Mouse (Mus musculus) stomach, embryonic 14.5 days (tissue): Measurements from ENCODE around the gene Gm16368. TPM values are rescaled to one million over a fixed set of nuclear protein-coding genes. Genes with fewer than 3 reads are reported as not detected.
"Not testable (repeated sequence)": the region's sequence is repeated elsewhere in the genome, so short reads cannot be mapped to it uniquely, and the experiment has no call there.

Source experiments
- ATAC-seq: fragments of 200-750 bp; cut with Nextera tagmentation; 2 replicates; pipeline ENCODE4 v1.8.0; 2017; ENCODE audit warnings: low read depth, moderate TSS enrichment; ENCODE audit not compliant: insufficient number of reproducible peaks, insufficient read depth, low FRiP score
- H3K27ac ChIP-seq: fragments of 300-500 bp; sonication (generic); 2 replicates; pipeline ENCODE4 v1.5.1; 2014; ENCODE audit warnings: mild to moderate bottlenecking, low read length, moderate library complexity, mixed read lengths
- H3K27me3 ChIP-seq: fragments of 300-500 bp; sonication (generic); 2 replicates; pipeline ENCODE4 v1.6.1; 2014; ENCODE audit warnings: low read length, control low read depth, mixed read lengths; ENCODE audit not compliant: control insufficient read depth, insufficient read depth
- H3K36me3 ChIP-seq: fragments of 300-500 bp; sonication (generic); 2 replicates; pipeline ENCODE4 v1.6.1; 2014; ENCODE audit warnings: mild to moderate bottlenecking, control low read depth, low read length, moderate library complexity, mixed read lengths; ENCODE audit not compliant: control insufficient read depth, insufficient read depth
- H3K4me1 ChIP-seq: fragments of 300-500 bp; sonication (generic); 2 replicates; pipeline ENCODE4 v1.6.1; 2014; ENCODE audit warnings: low read length, control low read depth, mixed read lengths; ENCODE audit not compliant: control insufficient read depth, insufficient read depth
- H3K4me2 ChIP-seq: fragments of 300-500 bp; sonication (generic); replicated peaks from 2 replicates; pipeline ENCODE4 v1.6.1; 2014; ENCODE audit warnings: low read depth, low read length, control low read depth
- H3K4me3 ChIP-seq: fragments of 300-500 bp; sonication (generic); 2 replicates; pipeline ENCODE4 v1.5.1; 2014; ENCODE audit warnings: low read depth, low read length, control low read depth
- H3K9ac ChIP-seq: fragments of 300-500 bp; sonication (generic); replicated peaks from 2 replicates; pipeline ENCODE4 v1.6.1; 2014; ENCODE audit warnings: low read depth, mild to moderate bottlenecking, control low read depth, low read length, moderate library complexity, mixed read lengths
- H3K9me3 ChIP-seq: fragments of 300-500 bp; sonication (generic); 2 replicates; pipeline ENCODE4 v1.6.1; 2016; ENCODE audit warnings: low read depth, low read length, control low read depth; ENCODE audit not compliant: control insufficient read depth
- WGBS: fragments of 180-500 bp; shearing (Covaris S2); extraction: QIAGEN DNeasy Blood & Tissue Kit; methylation state at CpG from one replicate; pipeline ENCODE4 v1.1.7; 2014; 5-methylcytosine and 5-hydroxymethylcytosine counted together
- polyA plus RNA-seq: library from polyadenylated mRNA; unstranded; fragments of >200 nt; fragmentation: Nextera tagmentation; extraction: Ambion mirVana; gene quantifications from 2 replicates; pipeline ENCODE4 v1.2.1, GENCODE M21; 2014

Gm16368 gene
- not detected in 2 replicates for polyA plus RNA-seq

DNA sequence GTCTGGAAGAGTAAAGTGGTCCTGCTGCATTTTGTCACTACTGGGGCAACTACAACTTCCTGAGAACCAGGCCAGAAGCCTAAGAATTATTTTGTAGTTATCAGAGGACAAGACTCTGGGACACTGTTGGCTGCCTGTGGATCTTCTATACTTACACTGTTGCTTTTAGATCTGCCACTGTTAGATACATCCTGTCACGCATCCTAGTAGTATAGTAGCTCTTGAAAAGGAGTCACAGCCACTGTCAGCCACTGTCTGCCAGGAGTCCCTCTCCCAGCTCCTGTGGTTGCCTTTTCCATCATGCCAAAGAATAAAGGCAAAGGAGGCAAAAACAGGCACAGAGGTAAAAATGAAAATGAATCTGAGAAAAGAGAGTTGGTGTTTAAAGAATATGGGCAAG is at the start of gene Gm16368:
Gene Gm16368 (plus strand): TSS at position 301 of the 400 bp plus-strand sequence.
- WGBS: 82% methylated on average over 1 of the region's 1 CpGs
- not testable (repeated sequence) for H3K4me3 ChIP-seq, H3K27me3 ChIP-seq, H3K36me3 ChIP-seq, H3K9ac ChIP-seq, H3K27ac ChIP-seq, H3K4me1 ChIP-seq, ATAC-seq, H3K9me3 ChIP-seq, H3K4me2 ChIP-seq

DNA sequence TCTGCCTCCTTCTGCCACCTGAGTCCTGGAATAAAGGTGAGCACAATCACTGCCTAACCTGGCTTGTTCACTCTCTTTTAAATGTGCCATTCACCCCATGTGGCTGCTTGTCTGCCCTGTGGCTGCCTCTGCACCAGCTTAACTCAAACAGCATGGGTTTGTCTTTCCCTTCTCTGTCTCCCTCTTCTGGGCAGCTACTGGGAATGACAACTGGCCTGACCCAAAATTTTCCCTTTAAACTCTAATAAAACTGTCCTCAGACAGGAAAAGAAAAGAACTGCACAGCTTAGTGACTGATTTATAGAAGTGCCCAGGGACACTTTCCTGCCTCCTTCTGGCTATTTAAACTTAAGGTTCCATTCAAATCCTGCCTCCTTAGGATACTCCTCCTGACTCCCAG is 44.4 kb upstream of the Gm16368 start:
- not testable (repeated sequence) for H3K9ac ChIP-seq, ATAC-seq, H3K4me3 ChIP-seq, H3K27me3 ChIP-seq, H3K4me1 ChIP-seq, H3K4me2 ChIP-seq, H3K9me3 ChIP-seq, H3K36me3 ChIP-seq, H3K27ac ChIP-seq

DNA sequence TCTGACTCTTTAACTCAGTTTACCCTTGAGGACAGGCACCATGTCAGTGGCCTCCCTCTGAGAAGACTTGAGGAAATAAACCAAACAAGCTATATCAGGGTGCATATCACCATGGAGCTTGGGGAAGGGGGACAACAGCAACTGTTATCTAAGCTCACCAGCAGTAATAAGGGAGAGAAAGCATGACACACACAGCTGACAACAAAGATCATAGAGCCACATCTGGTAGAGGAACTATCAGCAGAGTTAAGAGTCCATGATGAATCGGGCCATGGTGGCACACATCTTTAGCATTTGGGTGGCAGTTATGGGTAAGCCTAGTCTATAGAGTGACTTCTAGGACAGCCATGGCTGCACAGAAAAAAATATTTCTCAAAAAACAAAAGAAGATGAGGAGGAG is 43.8 kb upstream of the Gm16368 start:
- not testable (repeated sequence) for ATAC-seq, H3K4me1 ChIP-seq, H3K4me3 ChIP-seq, H3K27ac ChIP-seq, H3K9ac ChIP-seq, H3K9me3 ChIP-seq, H3K4me2 ChIP-seq, H3K36me3 ChIP-seq, H3K27me3 ChIP-seq
- 93% methylated on average over 1 of the region's 1 CpGs for WGBS

DNA sequence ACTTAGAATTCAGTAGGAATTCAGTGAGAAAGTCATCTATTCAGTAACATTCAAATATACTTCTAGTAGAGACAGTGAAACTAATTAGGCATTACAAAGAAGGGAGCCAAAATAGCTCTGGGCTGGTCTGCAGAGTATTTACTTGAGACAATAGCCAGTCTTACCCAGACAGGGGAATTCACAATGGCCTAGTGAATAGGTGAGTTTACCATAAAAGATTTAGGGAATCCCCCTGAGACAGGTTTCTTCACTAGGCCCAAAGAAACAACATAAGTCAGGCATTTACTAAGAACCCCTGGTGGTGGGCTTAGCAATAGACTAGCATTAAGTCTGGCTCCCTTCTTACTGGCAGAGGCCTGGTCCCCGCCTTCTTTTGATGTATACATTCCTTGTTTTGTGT is 38.3 kb upstream of the Gm16368 start:
- H3K4me3 ChIP-seq, H3K36me3 ChIP-seq, H3K4me1 ChIP-seq, H3K9ac ChIP-seq, H3K27me3 ChIP-seq, H3K4me2 ChIP-seq, ATAC-seq, H3K27ac ChIP-seq, H3K9me3 ChIP-seq: not testable (repeated sequence)
- WGBS: 65% methylated on average over 1 of the region's 1 CpGs

Other genes starting within 250 kb of the Gm16368 start
- not detected in 2 replicates for gene Gm2001, start 241.4 kb upstream of the Gm16368 start, polyA plus RNA-seq
- gene Gm2016, start 209.6 kb upstream of the Gm16368 start, polyA plus RNA-seq: not detected in 2 replicates
- gene Gm2022, start 188.3 kb upstream of the Gm16368 start, polyA plus RNA-seq: not detected in 2 replicates
- not detected in 2 replicates for gene Gm2035, start 163.8 kb upstream of the Gm16368 start, polyA plus RNA-seq
- not detected in 2 replicates for gene Gm2042, start 129.6 kb upstream of the Gm16368 start, polyA plus RNA-seq
- gene Gm2075, start 71.8 kb upstream of the Gm16368 start, polyA plus RNA-seq: not detected in 2 replicates
- gene Gm6803, start 64.9 kb upstream of the Gm16368 start, polyA plus RNA-seq: not detected in 2 replicates
- not detected in 2 replicates for gene Gm2056, start 56.7 kb upstream of the Gm16368 start, polyA plus RNA-seq
- gene Gm10436, start 98.4 kb downstream of the Gm16368 start, polyA plus RNA-seq: not detected in 2 replicates
- not detected in 2 replicates for gene Gm8332, start 166.4 kb downstream of the Gm16368 start, polyA plus RNA-seq
- not detected in 2 replicates for gene Gm5662, start 190.8 kb downstream of the Gm16368 start, polyA plus RNA-seq
- not detected in 2 replicates for gene Gm5039, start 240.3 kb downstream of the Gm16368 start, polyA plus RNA-seq